Mouse (Mus musculus): Measurements from ENCODE around the gene Creb5.

DNA sequence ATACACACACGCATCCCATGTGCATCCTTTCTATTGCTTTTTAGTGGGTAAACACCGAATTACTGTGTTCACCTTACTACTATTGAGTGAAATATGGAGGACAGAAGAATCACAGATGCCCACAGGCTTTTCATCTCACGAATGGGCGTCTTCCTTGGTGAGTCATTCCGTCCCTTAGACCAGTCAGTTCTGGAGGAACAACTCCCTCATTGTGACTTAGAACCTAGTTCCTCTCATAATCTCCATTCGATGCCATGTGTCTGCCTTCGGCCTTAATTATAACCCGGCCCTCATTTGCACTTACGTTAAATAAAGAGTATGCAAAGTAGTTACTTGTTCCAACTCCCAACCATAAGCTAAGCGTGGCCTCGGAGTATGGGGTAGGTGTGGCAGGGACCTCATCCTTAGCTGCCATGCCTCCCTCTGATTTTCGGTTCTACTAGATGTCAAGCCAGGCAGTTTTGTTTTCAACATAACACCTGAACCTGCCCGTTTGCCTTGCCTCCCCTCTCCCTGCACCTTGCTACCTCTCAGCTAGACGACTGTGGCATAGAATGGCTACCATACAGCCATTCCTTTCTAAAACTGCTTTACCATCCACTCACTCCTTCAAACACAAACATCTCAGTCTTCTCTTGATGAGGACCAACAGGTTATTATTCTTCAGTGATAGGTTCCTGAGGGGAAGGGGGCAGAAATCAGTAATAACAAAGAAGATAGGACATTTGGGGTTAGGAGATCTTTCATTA lies 422.8 kb downstream of the Creb5 start:
- TF ChIP-seq TAL1 (IDR thresholded peaks at IDR 0.05; ENCODE audit: low read length) = no peak
- no peak for TF ChIP-seq GATA1 (IDR thresholded peaks at IDR 0.05; ENCODE audit: low read length)

Measured in erythroblast, embryonic 14.5 days (primary cell).